Mouse (Mus musculus): ENCODE results near the gene 1110051M20Rik. TPM values are rescaled to one million over a fixed set of nuclear protein-coding genes. Genes with fewer than 3 reads are reported as not detected.
A peak's percentile ranks its signal among the peaks of the same experiment; 100 is the strongest.

The 1110051M20Rik gene
- polyA plus RNA-seq, 1 experiment from 2014 or later = 15.6 TPM

GRCm38 (mm10) chr2:91470055-91470647, 25.6 kb upstream of the 1110051M20Rik start:
- H3K9ac ChIP-seq (ENCODE audit: low read depth, low read length) = no peak overlapping the region
- no peaks in the 10 kb centered on the region for H3K27me3 ChIP-seq (replicated peaks; ENCODE audit: control insufficient read depth, insufficient read depth, low read length)
- no peak overlapping the region for H3K4me3 ChIP-seq (ENCODE audit: low read depth, low read length)
- no peak overlapping the region for H3K27ac ChIP-seq (ENCODE audit: low read depth, low read length)
- no peaks in the 10 kb centered on the region; the same call in 1 of the 2 replicates for H3K4me1 ChIP-seq (replicated peaks; ENCODE audit: control insufficient read depth, insufficient read depth, low read length)
- H3K9me3 ChIP-seq (ENCODE audit: control insufficient read depth) = no peaks in the 10 kb centered on the region
- peaks cover 36% of the 10 kb centered on the region for H3K36me3 ChIP-seq (ENCODE audit: control insufficient read depth, insufficient read depth)
- no peak for ATAC-seq
- no peak for TF ChIP-seq CTCF (IDR thresholded peaks at IDR 0.05; ENCODE audit: low read depth)
- 66% methylated on average over 7 of the region's 7 CpGs for WGBS
- H3K4me2 ChIP-seq (replicated peaks; ENCODE audit: low read depth) = no peak overlapping the region

GRCm38 (mm10) chr2:91467613-91468012, 23.1 kb upstream of the 1110051M20Rik start:
- Histone ChIP-seq H3K9ac (ENCODE audit: low read depth, low read length) (no peak overlapping the region), H3K27ac (ENCODE audit: low read depth, low read length) (no peak overlapping the region; the same call in 1 of the 2 replicates), H3K9me3 (ENCODE audit: control insufficient read depth) (no peaks in the 10 kb centered on the region), H3K36me3 (ENCODE audit: control insufficient read depth, insufficient read depth) (peaks cover 17% of the 10 kb centered on the region), H3K4me2 (replicated peaks; ENCODE audit: low read depth) (no peak overlapping the region), H3K4me3 (ENCODE audit: low read depth, low read length) (no peak overlapping the region), H3K4me1 (replicated peaks; ENCODE audit: control insufficient read depth, insufficient read depth, low read length) (no peaks in the 10 kb centered on the region), H3K27me3 (replicated peaks; ENCODE audit: control insufficient read depth, insufficient read depth, low read length) (no peaks in the 10 kb centered on the region)
- no peak for ATAC-seq
- 70% methylated on average over 8 of the region's 8 CpGs for WGBS
- TF ChIP-seq CTCF (IDR thresholded peaks at IDR 0.05; ENCODE audit: low read depth) = no peak

DNA sequence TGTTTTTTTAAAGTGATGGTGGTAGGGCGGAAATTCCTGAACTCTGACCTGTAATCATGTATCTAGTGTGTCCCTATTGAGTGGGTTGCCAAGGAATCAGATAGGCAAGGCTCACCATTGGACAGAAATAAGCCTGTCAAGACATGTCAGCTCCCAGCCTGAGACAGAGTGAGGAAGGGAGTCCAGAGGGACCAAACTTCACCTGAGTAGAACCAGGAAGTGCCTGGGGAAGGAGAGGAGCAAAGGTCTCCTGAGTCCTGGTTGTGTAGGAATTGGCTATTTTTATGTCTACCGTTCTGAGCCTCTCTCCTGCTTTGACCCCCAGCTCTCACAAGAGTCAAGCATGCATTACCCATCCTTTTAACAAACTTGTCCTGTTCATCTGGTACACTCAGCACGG, 21.4 kb upstream of the 1110051M20Rik start:
- peak; percentile 87 for ATAC-seq
- Histone ChIP-seq H3K27me3 (replicated peaks; ENCODE audit: control insufficient read depth, insufficient read depth, low read length) (no peaks in the 10 kb centered on the region), H3K4me1 (replicated peaks; ENCODE audit: control insufficient read depth, insufficient read depth, low read length) (peaks cover 3% of the 10 kb centered on the region), H3K36me3 (ENCODE audit: control insufficient read depth, insufficient read depth) (peaks cover 2% of the 10 kb centered on the region; the same call in 1 of the 2 replicates), H3K27ac (ENCODE audit: low read depth, low read length) (peak overlapping the region; percentile 77), H3K9ac (ENCODE audit: low read depth, low read length) (no peak overlapping the region), H3K4me3 (ENCODE audit: low read depth, low read length) (no peak overlapping the region), H3K9me3 (ENCODE audit: control insufficient read depth) (no peaks in the 10 kb centered on the region), H3K4me2 (replicated peaks; ENCODE audit: low read depth) (no peak overlapping the region)
- WGBS = 57% methylated on average over 3 of the region's 3 CpGs
- TF ChIP-seq CTCF (IDR thresholded peaks at IDR 0.05; ENCODE audit: low read depth) = no peak

- Histone ChIP-seq H3K27ac (ENCODE audit: low read depth, low read length) (peak overlapping the region; percentile 15; the same call in 1 of the 2 replicates), H3K9me3 (ENCODE audit: control insufficient read depth) (no peaks in the 10 kb centered on the region), H3K4me3 (ENCODE audit: low read depth, low read length) (no peak overlapping the region), H3K36me3 (ENCODE audit: control insufficient read depth, insufficient read depth) (no peaks in the 10 kb centered on the region), H3K9ac (ENCODE audit: low read depth, low read length) (peak overlapping the region; percentile 31; the same call in 1 of the 2 replicates), H3K27me3 (replicated peaks; ENCODE audit: control insufficient read depth, insufficient read depth, low read length) (no peaks in the 10 kb centered on the region), H3K4me2 (replicated peaks; ENCODE audit: low read depth) (peak overlapping the region; percentile 50; the same call in 1 of the 2 replicates), H3K4me1 (replicated peaks; ENCODE audit: control insufficient read depth, insufficient read depth, low read length) (peaks cover 11% of the 10 kb centered on the region)
- 21% methylated on average over 12 of the region's 12 CpGs for WGBS
- no peak for TF ChIP-seq CTCF (IDR thresholded peaks at IDR 0.05; ENCODE audit: low read depth)
- no peak for ATAC-seq
Observed at GRCm38 (mm10) chr2:91462681-91463080, 18.2 kb upstream of the 1110051M20Rik start.

GRCm38 (mm10) chr2:91462196-91462595, 17.7 kb upstream of the 1110051M20Rik start:
- peak overlapping the region; percentile 13 for H3K4me2 ChIP-seq (replicated peaks; ENCODE audit: low read depth)
- H3K4me3 ChIP-seq (ENCODE audit: low read depth, low read length) = no peak overlapping the region
- 9% methylated on average over 2 of the region's 2 CpGs for WGBS
- peaks cover 11% of the 10 kb centered on the region for H3K4me1 ChIP-seq (replicated peaks; ENCODE audit: control insufficient read depth, insufficient read depth, low read length)
- no peaks in the 10 kb centered on the region for H3K36me3 ChIP-seq (ENCODE audit: control insufficient read depth, insufficient read depth)
- ATAC-seq = no peak
- H3K9ac ChIP-seq (ENCODE audit: low read depth, low read length) = no peak overlapping the region
- H3K27ac ChIP-seq (ENCODE audit: low read depth, low read length) = no peak overlapping the region; the same call in 1 of the 2 replicates
- no peaks in the 10 kb centered on the region for H3K9me3 ChIP-seq (ENCODE audit: control insufficient read depth)
- no peak for TF ChIP-seq CTCF (IDR thresholded peaks at IDR 0.05; ENCODE audit: low read depth)
- H3K27me3 ChIP-seq (replicated peaks; ENCODE audit: control insufficient read depth, insufficient read depth, low read length) = no peaks in the 10 kb centered on the region

DNA sequence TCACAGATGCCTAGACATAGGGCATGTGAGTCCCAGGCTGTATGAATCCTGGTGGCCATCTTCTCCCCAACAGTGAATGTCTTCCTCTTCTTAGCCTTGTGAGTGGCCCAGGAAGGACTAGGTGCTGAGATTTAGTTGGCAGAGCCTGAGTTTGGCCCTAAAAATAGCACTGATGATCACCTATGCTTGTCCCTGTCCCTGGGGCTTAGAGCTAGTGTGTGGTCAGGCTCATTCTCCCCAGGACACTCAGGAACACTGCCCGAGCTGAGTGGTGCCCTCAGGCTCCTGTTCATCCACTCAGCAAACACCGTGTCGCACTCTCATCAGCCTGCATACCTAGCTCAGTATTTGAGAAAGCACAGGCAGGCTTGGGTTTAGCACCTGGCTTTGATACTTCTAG, 16.8 kb upstream of the 1110051M20Rik start:
- ATAC-seq = no peak
- no peak overlapping the region for H3K9ac ChIP-seq (ENCODE audit: low read depth, low read length)
- H3K9me3 ChIP-seq (ENCODE audit: control insufficient read depth) = no peaks in the 10 kb centered on the region
- peak overlapping the region; percentile 13 for H3K4me2 ChIP-seq (replicated peaks; ENCODE audit: low read depth)
- no peak overlapping the region for H3K4me3 ChIP-seq (ENCODE audit: low read depth, low read length)
- H3K27me3 ChIP-seq (replicated peaks; ENCODE audit: control insufficient read depth, insufficient read depth, low read length) = no peaks in the 10 kb centered on the region
- TF ChIP-seq CTCF (IDR thresholded peaks at IDR 0.05; ENCODE audit: low read depth) = no peak
- WGBS = 39% methylated on average over 3 of the region's 3 CpGs
- no peaks in the 10 kb centered on the region for H3K36me3 ChIP-seq (ENCODE audit: control insufficient read depth, insufficient read depth)
- H3K27ac ChIP-seq (ENCODE audit: low read depth, low read length) = peak overlapping the region; percentile 46; the same call in 1 of the 2 replicates
- peaks cover 11% of the 10 kb centered on the region for H3K4me1 ChIP-seq (replicated peaks; ENCODE audit: control insufficient read depth, insufficient read depth, low read length)

All from intestine, postnatal 0 days (tissue).